Mouse (Mus musculus): Measurements from ENCODE around the gene Tenm4.

DNA sequence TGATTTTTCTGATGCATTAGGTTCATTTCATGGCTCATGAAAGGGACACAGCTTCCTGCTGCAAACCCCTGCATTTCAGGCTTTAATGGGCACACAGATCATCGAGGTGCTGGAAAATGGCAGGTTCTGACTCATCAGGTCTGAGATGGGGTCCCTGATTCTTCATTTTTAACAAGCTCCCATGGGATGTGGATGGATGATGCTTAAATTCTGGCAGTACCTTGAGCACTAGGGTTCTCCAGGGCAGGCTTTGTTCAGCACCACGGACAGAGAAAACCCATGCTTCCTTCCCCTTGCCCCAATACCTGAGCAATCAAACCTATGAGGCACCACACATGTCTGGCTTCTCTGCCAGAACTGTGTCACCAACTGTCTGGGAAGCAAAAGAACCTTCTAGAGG, 163.3 kb downstream of the Tenm4 start:
- TF ChIP-seq POLR2A (IDR thresholded peaks at IDR 0.05; ENCODE audit: low read depth, low read length) (no peak), CTCF (conservative IDR thresholded peaks at IDR 0.05 in 1 of 2, IDR thresholded peaks at IDR 0.05 in 1 of 2; ENCODE audit: low read depth in 2 of 2, low read length in 2 of 2) (no peak), MAFK (IDR thresholded peaks at IDR 0.05; ENCODE audit: insufficient replicate concordance, low read length) (no peak), ZMIZ1 (IDR thresholded peaks at IDR 0.05; ENCODE audit: low read depth, low read length) (no peak)

Measured in CH12.LX (cell line).